Mouse (Mus musculus) lung, embryonic 16.5 days (tissue): ENCODE data around the gene Cers3. TPM values are rescaled to one million over a fixed set of nuclear protein-coding genes. Genes with fewer than 3 reads are reported as not detected.

Source experiments
- ATAC-seq: fragments of 200-750 bp; cut with Nextera tagmentation; 2 replicates; pipeline ENCODE4 v1.8.0; 2017; ENCODE audit warnings: low read depth, mild to moderate bottlenecking, moderate library complexity
- H3K27ac ChIP-seq: fragments of 300-500 bp; sonication (generic); 2 replicates; pipeline ENCODE4 v1.5.1; 2014; ENCODE audit warnings: mild to moderate bottlenecking, control low read depth, low read length
- H3K27me3 ChIP-seq: fragments of 300-500 bp; sonication (generic); 2 replicates; pipeline ENCODE4 v1.6.1; 2014; ENCODE audit warnings: low read depth, low read length, mixed read lengths; ENCODE audit not compliant: control insufficient read depth, insufficient read depth
- H3K36me3 ChIP-seq: fragments of 300-500 bp; sonication (generic); 2 replicates; pipeline ENCODE4 v1.6.1; 2014; ENCODE audit warnings: low read length; ENCODE audit not compliant: control insufficient read depth, insufficient read depth
- H3K4me1 ChIP-seq: fragments of 300-500 bp; sonication (generic); replicated peaks from 2 replicates; pipeline ENCODE4 v1.6.1; 2014; ENCODE audit warnings: low read length, mixed read lengths; ENCODE audit not compliant: control insufficient read depth, insufficient read depth
- H3K4me2 ChIP-seq: fragments of 300-500 bp; sonication (generic); 2 replicates; pipeline ENCODE4 v1.6.1; 2014; ENCODE audit warnings: low read depth, low read length, control low read depth
- H3K4me3 ChIP-seq: fragments of 300-500 bp; sonication (generic); 2 replicates; pipeline ENCODE4 v1.5.1; 2014; ENCODE audit warnings: mild to moderate bottlenecking, low read length, control low read depth
- H3K9ac ChIP-seq: fragments of 300-500 bp; sonication (generic); 2 replicates; pipeline ENCODE4 v1.6.1; 2014; ENCODE audit warnings: low read length, control low read depth
- H3K9me3 ChIP-seq: fragments of 300-500 bp; sonication (generic); 2 replicates; pipeline ENCODE4 v1.6.1; 2016; ENCODE audit warnings: low read length; ENCODE audit not compliant: control insufficient read depth
- WGBS: fragments of 180-500 bp; shearing (Covaris S2); extraction: QIAGEN DNeasy Blood & Tissue Kit; methylation state at CpG from one replicate; pipeline ENCODE4 v1.1.7; 2014; 5-methylcytosine and 5-hydroxymethylcytosine counted together
- polyA plus RNA-seq: library from polyadenylated mRNA; unstranded; fragments of >200 nt; fragmentation: Nextera tagmentation; extraction: Ambion mirVana; gene quantifications from 2 replicates; pipeline ENCODE4 v1.2.1, GENCODE M21; 2015

The Cers3 gene
- polyA plus RNA-seq, 1 experiment from 2014 or later, result 5.4 TPM

GRCm38 (mm10) chr7:66812289-66812688, 69.0 kb downstream of the Cers3 start:
- Histone ChIP-seq H3K27ac (0 out of 2 replicates have a peak overlapping the region, but pooled peaks have one; percentile 21), H3K4me3 (no peak overlapping the region), H3K9ac (no peak overlapping the region), H3K4me2 (no peak overlapping the region), H3K36me3 (no peaks in the 10 kb centered on the region), H3K27me3 (no peaks in the 10 kb centered on the region), H3K4me1 (peaks cover 10% of the 10 kb centered on the region; the same call in 1 of the 2 replicates), H3K9me3 (no peaks in the 10 kb centered on the region)
- 83% methylated on average over 4 of the region's 4 CpGs for WGBS
- no peak for ATAC-seq

DNA sequence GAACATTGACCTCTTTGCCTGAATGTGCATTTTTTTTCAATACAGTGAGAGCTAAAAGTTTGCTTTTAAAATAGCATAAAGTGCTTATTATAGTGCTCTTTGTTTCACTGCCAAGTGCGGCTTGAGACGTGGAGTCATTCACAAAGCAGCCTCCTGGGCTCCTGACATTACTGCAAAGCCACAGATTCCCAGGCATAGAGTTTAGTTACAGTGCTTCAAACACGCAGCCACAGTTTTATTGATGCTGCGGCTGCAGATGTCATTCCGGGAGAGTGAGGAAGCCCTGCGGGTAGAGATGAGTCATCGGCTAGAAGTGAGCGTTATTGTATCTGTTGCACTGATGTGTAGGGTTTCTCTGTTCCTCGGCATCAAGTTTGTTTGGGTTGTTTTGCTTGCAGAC, 69.4 kb downstream of the Cers3 start:
- H3K27ac ChIP-seq, result no peak overlapping the region
- H3K9ac ChIP-seq, result no peak overlapping the region
- WGBS, result 49% methylated on average over 9 of the region's 9 CpGs
- H3K9me3 ChIP-seq, result no peaks in the 10 kb centered on the region
- ATAC-seq, result peak; percentile 38; the same call in 1 of the 2 replicates
- H3K4me3 ChIP-seq, result no peak overlapping the region
- no peaks in the 10 kb centered on the region for H3K36me3 ChIP-seq
- no peaks in the 10 kb centered on the region for H3K27me3 ChIP-seq
- no peak overlapping the region for H3K4me2 ChIP-seq
- H3K4me1 ChIP-seq, result peaks cover 10% of the 10 kb centered on the region; the same call in 1 of the 2 replicates

DNA sequence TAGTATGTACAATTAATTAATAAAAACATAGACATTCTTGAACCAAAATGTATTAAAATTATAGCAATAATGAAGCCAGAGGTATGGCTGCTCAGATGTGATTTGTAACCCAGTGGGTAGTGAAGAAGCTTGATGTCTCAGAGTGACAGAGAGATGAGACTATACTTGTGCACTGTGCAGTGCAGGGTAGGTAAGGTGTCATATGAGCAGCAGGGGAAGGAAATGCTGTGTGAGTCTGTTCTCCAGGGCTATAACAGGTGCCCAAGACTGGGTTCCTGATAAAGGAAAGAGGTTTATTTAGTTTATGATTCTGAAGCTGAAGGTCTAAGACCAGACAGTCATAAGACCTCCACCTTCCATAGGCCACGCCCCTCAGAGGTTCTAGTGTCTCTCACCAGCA, 69.9 kb downstream of the Cers3 start:
- no peak overlapping the region for H3K9ac ChIP-seq
- H3K4me2 ChIP-seq, result no peak overlapping the region
- peaks cover 10% of the 10 kb centered on the region; the same call in 1 of the 2 replicates for H3K4me1 ChIP-seq
- H3K27ac ChIP-seq, result no peak overlapping the region
- 70% methylated on average over 1 of the region's 1 CpGs for WGBS
- no peaks in the 10 kb centered on the region for H3K36me3 ChIP-seq
- ATAC-seq, result no peak
- no peak overlapping the region for H3K4me3 ChIP-seq
- no peaks in the 10 kb centered on the region for H3K9me3 ChIP-seq
- no peaks in the 10 kb centered on the region for H3K27me3 ChIP-seq

DNA sequence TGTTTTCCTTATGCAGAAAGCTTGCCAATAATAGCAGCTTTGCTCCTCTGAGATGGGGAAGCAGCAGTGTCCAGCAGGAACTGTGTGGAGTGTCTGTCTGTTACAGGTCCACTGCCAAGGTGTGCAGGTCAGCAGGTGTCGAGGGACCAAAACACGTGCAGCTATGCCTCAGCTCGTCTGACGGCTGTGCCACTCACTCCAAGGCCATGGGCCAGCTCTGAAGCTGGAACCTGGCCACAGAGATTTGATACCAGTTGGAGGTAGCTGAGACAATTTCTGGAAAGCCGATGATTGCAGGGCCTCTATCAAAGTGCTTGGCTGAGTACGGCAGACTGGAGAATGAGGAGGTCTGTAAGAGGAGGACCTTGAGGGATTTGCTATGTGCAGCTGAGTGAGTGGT, 72.2 kb downstream of the Cers3 start:
- ATAC-seq, result no peak
- H3K36me3 ChIP-seq, result no peaks in the 10 kb centered on the region
- WGBS, result 78% methylated on average over 6 of the region's 6 CpGs
- H3K9ac ChIP-seq, result no peak overlapping the region
- H3K4me1 ChIP-seq, result peaks cover 10% of the 10 kb centered on the region; the same call in 1 of the 2 replicates
- no peak overlapping the region for H3K27ac ChIP-seq
- no peaks in the 10 kb centered on the region for H3K9me3 ChIP-seq
- no peak overlapping the region for H3K4me3 ChIP-seq
- no peak overlapping the region for H3K4me2 ChIP-seq
- no peaks in the 10 kb centered on the region for H3K27me3 ChIP-seq

GRCm38 (mm10) chr7:66820034-66820433, 76.7 kb downstream of the Cers3 start:
- no peak overlapping the region for H3K9ac ChIP-seq
- 25% methylated on average over 6 of the region's 6 CpGs for WGBS
- no peak for ATAC-seq

DNA sequence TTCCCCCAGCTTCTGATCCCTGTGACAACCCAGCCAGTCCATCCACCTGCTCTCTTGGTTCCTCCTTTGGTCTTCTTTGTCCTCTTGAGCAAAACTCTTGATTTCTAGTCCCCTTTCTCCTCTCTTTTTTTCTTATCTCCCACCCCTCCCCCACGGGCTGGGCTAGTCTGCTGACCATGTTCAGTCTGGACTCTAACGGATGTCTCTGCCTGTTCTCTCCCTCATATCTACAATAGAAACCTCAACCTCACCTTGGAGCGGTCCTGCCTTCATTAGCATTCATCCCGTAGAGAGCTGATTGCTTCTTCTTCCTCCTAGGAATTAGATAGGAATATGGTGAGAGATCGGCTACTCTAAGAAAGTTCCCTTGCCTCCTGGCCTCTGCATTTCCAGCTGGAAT, 87.5 kb downstream of the Cers3 start:
- H3K4me2 ChIP-seq, result peak overlapping the region; percentile 37
- no peaks in the 10 kb centered on the region for H3K36me3 ChIP-seq
- peak overlapping the region; percentile 58 for H3K27ac ChIP-seq
- H3K4me1 ChIP-seq, result peaks cover 18% of the 10 kb centered on the region
- no peak overlapping the region for H3K4me3 ChIP-seq
- 21% methylated on average over 5 of the region's 5 CpGs for WGBS
- H3K9me3 ChIP-seq, result no peaks in the 10 kb centered on the region
- no peaks in the 10 kb centered on the region for H3K27me3 ChIP-seq
- H3K9ac ChIP-seq, result no peak overlapping the region
- peak; percentile 46; the same call in 1 of the 2 replicates for ATAC-seq

More at GRCm38 (mm10) chr7:66820034-66820433, 76.7 kb downstream of the Cers3 start:
- H3K4me2 ChIP-seq, result no peak overlapping the region
- no peaks in the 10 kb centered on the region for H3K27me3 ChIP-seq
- H3K9me3 ChIP-seq, result no peaks in the 10 kb centered on the region
- H3K27ac ChIP-seq, result no peak overlapping the region
- H3K36me3 ChIP-seq, result no peaks in the 10 kb centered on the region
- peaks cover 7% of the 10 kb centered on the region for H3K4me1 ChIP-seq
- no peak overlapping the region for H3K4me3 ChIP-seq

DNA sequence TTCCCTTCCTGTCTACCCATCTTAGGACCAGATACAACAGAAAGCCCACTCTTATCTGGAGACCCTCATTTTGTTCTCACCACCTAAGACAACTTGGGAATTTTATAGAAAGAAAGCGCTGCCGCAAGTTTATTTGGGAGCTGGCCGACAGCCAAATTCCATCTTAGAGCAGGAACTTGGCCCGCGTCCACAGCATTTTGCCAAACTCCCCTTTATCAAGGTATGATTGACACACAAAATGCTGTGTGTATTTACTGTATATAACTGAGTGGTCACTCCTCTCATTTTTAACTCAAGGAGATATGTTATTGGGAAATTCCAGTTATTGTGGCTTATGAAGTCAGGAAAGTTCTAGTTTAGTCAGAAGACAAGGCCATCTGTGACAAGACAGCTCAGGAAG, 88.0 kb downstream of the Cers3 start:
- peak; percentile 63 for ATAC-seq
- Histone ChIP-seq H3K36me3 (no peaks in the 10 kb centered on the region), H3K9me3 (no peaks in the 10 kb centered on the region), H3K4me2 (peak overlapping the region; percentile 37), H3K9ac (no peak overlapping the region), H3K27ac (peak overlapping the region; percentile 58), H3K4me3 (no peak overlapping the region), H3K27me3 (no peaks in the 10 kb centered on the region), H3K4me1 (peaks cover 18% of the 10 kb centered on the region)
- 1% methylated on average over 5 of the region's 5 CpGs for WGBS

DNA sequence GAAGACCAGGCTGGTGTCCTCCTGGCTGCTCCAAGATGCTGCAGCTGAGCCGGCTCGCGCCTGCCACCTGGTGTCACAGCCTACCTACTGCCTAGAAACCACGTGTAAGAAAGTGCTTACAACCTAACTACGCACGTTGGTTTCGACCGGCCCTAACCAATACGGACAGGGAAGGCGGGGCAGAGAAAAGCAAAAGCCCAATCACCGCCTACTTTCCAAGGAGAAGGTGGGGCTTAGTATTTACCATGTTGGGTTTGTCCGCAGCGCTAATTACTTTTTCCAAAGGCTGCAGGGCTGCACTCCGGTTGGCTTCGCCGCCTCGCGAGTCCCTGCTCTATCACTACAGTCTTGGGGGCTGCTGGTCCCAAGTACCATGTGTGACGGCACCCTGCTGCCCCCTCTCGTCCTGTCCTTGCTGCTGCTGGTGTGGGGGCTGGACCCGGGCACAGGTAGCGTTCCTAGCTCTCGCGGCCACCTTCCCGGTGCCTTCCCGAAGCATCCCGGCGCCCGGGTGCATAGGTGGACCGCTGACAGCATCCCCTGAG, 96.2 kb downstream of the Cers3 start, which contains the start of gene Adamts17:
Gene Adamts17, plus strand, starts transcription at position 273 of the 545 bp plus-strand sequence.
- 1% methylated on average over 30 of the region's 30 CpGs for WGBS
- H3K4me1 ChIP-seq, result peaks cover 13% of the 10 kb centered on the region
- H3K4me2 ChIP-seq, result peak within 1 kb of the TSS; percentile 98
- H3K9ac ChIP-seq, result peak within 1 kb of the TSS; percentile 73
- H3K4me3 ChIP-seq, result peak within 1 kb of the TSS; percentile 73
- no peaks in the 10 kb centered on the region for H3K9me3 ChIP-seq
- no peaks in the 10 kb centered on the region for H3K36me3 ChIP-seq
- no peaks in the 10 kb centered on the region for H3K27me3 ChIP-seq
- peak; percentile 92 for ATAC-seq
- peak within 1 kb of the TSS; percentile 64 for H3K27ac ChIP-seq

DNA sequence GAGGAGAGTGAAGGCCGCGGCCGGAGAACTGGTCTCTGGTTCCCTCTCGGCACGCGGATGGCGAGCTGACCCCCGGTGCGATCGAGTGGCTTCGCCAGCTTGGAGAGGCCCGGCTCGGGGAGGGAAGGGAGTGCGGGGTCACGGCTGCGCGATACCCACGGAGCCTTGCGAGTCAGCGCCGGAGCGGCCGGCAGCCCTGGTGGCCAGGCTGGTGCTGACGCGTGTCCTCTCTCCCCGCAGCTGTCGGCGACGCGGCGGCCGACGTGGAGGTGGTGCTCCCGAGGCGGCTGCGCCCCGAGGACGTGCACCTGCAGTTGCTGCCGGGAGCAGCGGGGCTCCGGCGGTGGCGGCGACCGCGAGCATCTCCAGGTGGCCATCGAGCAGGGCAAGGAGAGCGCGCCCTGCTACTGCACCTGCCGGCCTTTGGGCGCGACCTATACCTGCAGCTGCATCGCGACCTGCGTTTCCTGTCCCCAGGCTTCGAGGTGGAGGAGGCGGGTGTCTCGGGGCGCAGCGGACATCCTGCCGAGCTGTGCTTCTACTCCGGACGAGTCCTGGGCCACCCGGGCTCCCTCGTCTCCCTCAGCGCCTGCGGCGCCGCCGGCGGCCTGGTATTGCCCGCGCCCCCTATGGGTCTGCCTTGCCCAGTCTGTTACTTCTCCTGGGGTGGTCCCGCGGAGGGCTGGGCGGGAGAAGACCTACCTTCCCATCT, 96.9 kb downstream of the Cers3 start:
- under 1% methylated on average over 65 of the region's 76 CpGs for WGBS
- Histone ChIP-seq H3K36me3 (no peaks in the 10 kb centered on the region), H3K9me3 (no peaks in the 10 kb centered on the region), H3K9ac (peak overlapping the region; percentile 73), H3K27me3 (no peaks in the 10 kb centered on the region), H3K27ac (peak overlapping the region; percentile 64), H3K4me3 (peak overlapping the region; percentile 73), H3K4me1 (peaks cover 13% of the 10 kb centered on the region), H3K4me2 (peak overlapping the region; percentile 98)
- ATAC-seq, result peak; percentile 19
